Mouse (Mus musculus) forebrain, postnatal 0 days (tissue): ENCODE data around the gene Fntb. TPM values are rescaled to one million over a fixed set of nuclear protein-coding genes. Genes with fewer than 3 reads are reported as not detected.

Source experiments
- ATAC-seq: fragments of 200-750 bp; cut with Nextera tagmentation; 2 replicates; pipeline ENCODE4 v1.8.0; 2017; ENCODE audit warnings: mild to moderate bottlenecking, moderate library complexity
- DNase-seq: peaks from one replicate; pipeline ENCODE4 v3.0.0-alpha.2; 2015
- H3K27ac ChIP-seq: fragments of 300-500 bp; sonication (generic); 2 replicates; pipeline ENCODE4 v1.5.1; 2014; ENCODE audit warnings: low read depth, mild to moderate bottlenecking, antibody characterized with exemption, low read length, moderate library complexity, mixed read lengths
- H3K27me3 ChIP-seq: fragments of 300-500 bp; sonication (generic); 2 replicates; pipeline ENCODE4 v1.6.1; 2014; ENCODE audit warnings: mild to moderate bottlenecking, low read length, mixed read lengths; ENCODE audit not compliant: insufficient read depth
- H3K36me3 ChIP-seq: fragments of 300-500 bp; sonication (generic); 2 replicates; pipeline ENCODE4 v1.6.1; 2014; ENCODE audit warnings: mild to moderate bottlenecking, moderate library complexity; ENCODE audit not compliant: insufficient read depth
- H3K4me1 ChIP-seq: fragments of 300-500 bp; sonication (generic); 2 replicates; pipeline ENCODE4 v1.6.1; 2014; ENCODE audit warnings: antibody characterized with exemption; ENCODE audit not compliant: insufficient read depth
- H3K4me2 ChIP-seq: fragments of 300-500 bp; sonication (generic); 2 replicates; pipeline ENCODE4 v1.6.1; 2014; ENCODE audit warnings: low read depth, mild to moderate bottlenecking, moderate library complexity
- H3K4me3 ChIP-seq: fragments of 300-500 bp; sonication (generic); 2 replicates; pipeline ENCODE4 v1.5.1; 2014; ENCODE audit warnings: low read depth, low read length, mixed read lengths
- H3K9ac ChIP-seq: fragments of 300-500 bp; sonication (generic); 2 replicates; pipeline ENCODE4 v1.6.1; 2014; ENCODE audit warnings: mild to moderate bottlenecking
- H3K9me3 ChIP-seq: fragments of 300-500 bp; sonication (generic); 2 replicates; pipeline ENCODE4 v1.6.1; 2016; ENCODE audit warnings: low read length
- CTCF ChIP-seq: sonication (generic); IDR thresholded peaks from 2 replicates; pipeline ENCODE4 v1.5.1; 2016; ENCODE audit warnings: antibody characterized with exemption, control low read depth, low read depth
- WGBS: fragments of 180-500 bp; shearing (Covaris S2); extraction: QIAGEN DNeasy Blood & Tissue Kit; methylation state at CpG from one replicate; pipeline ENCODE4 v1.1.7; 2014; 5-methylcytosine and 5-hydroxymethylcytosine counted together
- polyA plus RNA-seq: library from polyadenylated mRNA; unstranded; fragments of >200 nt; fragmentation: Nextera tagmentation; extraction: Ambion mirVana; gene quantifications from 2 replicates; pipeline ENCODE4 v1.2.1, GENCODE M21; 2015
- total RNA-seq: library from RNA; depleted of rRNA; stranded (reverse); fragments of >200 nt; gene quantifications from 2 replicates; pipeline ENCODE4 v1.2.3, GENCODE M21; 2014

Gene Fntb
- total and polyA plus RNA-seq, 2 experiments from 2014 or later, result 32.3 to 42.3 TPM

GRCm38 (mm10) chr12:76869561-76869960, 104.2 kb downstream of the Fntb start:
- Histone ChIP-seq H3K27ac (no peak overlapping the region), H3K4me2 (no peak overlapping the region), H3K4me3 (no peak overlapping the region), H3K4me1 (no peaks in the 10 kb centered on the region), H3K9ac (no peak overlapping the region), H3K36me3 (peaks cover 7% of the 10 kb centered on the region; the same call in 1 of the 2 replicates), H3K27me3 (no peaks in the 10 kb centered on the region), H3K9me3 (no peaks in the 10 kb centered on the region)
- WGBS, result 91% methylated on average over 7 of the region's 7 CpGs
- TF ChIP-seq CTCF, result no peak
- ATAC-seq (no peak), DNase-seq (no peak)

- H3K9ac ChIP-seq, result no peak overlapping the region
- 93% methylated on average over 7 of the region's 7 CpGs for WGBS
- no peak overlapping the region for H3K27ac ChIP-seq
- TF ChIP-seq CTCF, result no peak
- DNase-seq, result no peak
- H3K4me1 ChIP-seq, result no peaks in the 10 kb centered on the region
- no peak for ATAC-seq
- H3K4me2 ChIP-seq, result no peak overlapping the region
- no peaks in the 10 kb centered on the region for H3K9me3 ChIP-seq
- H3K27me3 ChIP-seq, result no peaks in the 10 kb centered on the region
- H3K4me3 ChIP-seq, result no peak overlapping the region
- peaks cover 8% of the 10 kb centered on the region; the same call in 1 of the 2 replicates for H3K36me3 ChIP-seq
These were observed 107.5 kb downstream of the Fntb start for GRCm38 (mm10) chr12:76872767-76873316.

- no peaks in the 10 kb centered on the region for H3K9me3 ChIP-seq
- no peak overlapping the region for H3K4me3 ChIP-seq
- H3K36me3 ChIP-seq, result peaks cover 8% of the 10 kb centered on the region; the same call in 1 of the 2 replicates
- no peak for TF ChIP-seq CTCF
- no peaks in the 10 kb centered on the region for H3K27me3 ChIP-seq
- ATAC-seq (no peak), DNase-seq (no peak)
- H3K4me1 ChIP-seq, result no peaks in the 10 kb centered on the region
- no peak overlapping the region for H3K27ac ChIP-seq
- H3K4me2 ChIP-seq, result no peak overlapping the region
- no peak overlapping the region for H3K9ac ChIP-seq
- WGBS, result 49% methylated on average over 9 of the region's 9 CpGs
These were observed 109.4 kb downstream of the Fntb start for GRCm38 (mm10) chr12:76874826-76875225.

GRCm38 (mm10) chr12:76879242-76879641, 113.9 kb downstream of the Fntb start:
- no peaks in the 10 kb centered on the region for H3K4me1 ChIP-seq
- TF ChIP-seq CTCF, result peak; percentile 67
- ATAC-seq (no peak), DNase-seq (peak; percentile 47)
- H3K4me3 ChIP-seq, result no peak overlapping the region
- H3K36me3 ChIP-seq, result 0 out of 2 replicates have a peak, but pooled peaks cover 4% of the 10 kb centered on the region
- no peak overlapping the region for H3K27ac ChIP-seq
- H3K9ac ChIP-seq, result no peak overlapping the region
- 11% methylated on average over 5 of the region's 5 CpGs for WGBS
- no peaks in the 10 kb centered on the region for H3K9me3 ChIP-seq
- no peak overlapping the region for H3K4me2 ChIP-seq
- H3K27me3 ChIP-seq, result no peaks in the 10 kb centered on the region

DNA sequence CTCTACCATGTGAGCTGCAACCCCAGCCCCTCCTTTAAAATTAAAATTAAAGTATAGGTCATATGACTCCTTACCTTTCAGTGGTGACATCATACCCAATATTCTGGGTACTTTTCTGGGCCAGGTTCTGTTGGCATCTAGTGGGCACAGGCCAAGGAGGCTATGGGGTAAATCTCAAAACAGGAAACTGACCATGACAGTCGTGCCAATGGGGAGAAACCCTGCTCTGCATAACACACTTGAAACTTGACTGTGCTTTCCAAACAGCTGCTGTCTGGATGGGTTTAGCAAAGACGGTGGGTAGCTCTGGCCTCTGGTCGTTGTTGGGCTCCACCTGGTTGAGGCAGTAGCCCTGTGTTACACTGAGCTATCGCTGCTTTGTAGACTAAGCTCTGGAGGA, 114.7 kb downstream of the Fntb start:
- no peaks in the 10 kb centered on the region for H3K27me3 ChIP-seq
- H3K9ac ChIP-seq, result no peak overlapping the region
- H3K4me2 ChIP-seq, result no peak overlapping the region
- no peak overlapping the region for H3K4me3 ChIP-seq
- TF ChIP-seq CTCF, result no peak
- no peaks in the 10 kb centered on the region for H3K4me1 ChIP-seq
- H3K36me3 ChIP-seq, result no peaks in the 10 kb centered on the region
- no peak for ATAC-seq
- DNase-seq, result no peak
- no peak overlapping the region for H3K27ac ChIP-seq
- 90% methylated on average over 4 of the region's 4 CpGs for WGBS
- H3K9me3 ChIP-seq, result no peaks in the 10 kb centered on the region

- H3K4me2 ChIP-seq, result no peak overlapping the region
- no peak for DNase-seq
- ATAC-seq, result no peak
- H3K9ac ChIP-seq, result no peak overlapping the region
- no peak overlapping the region for H3K4me3 ChIP-seq
- WGBS, result 73% methylated on average over 9 of the region's 9 CpGs
- H3K27ac ChIP-seq, result no peak overlapping the region
- H3K9me3 ChIP-seq, result no peaks in the 10 kb centered on the region
- H3K4me1 ChIP-seq, result no peaks in the 10 kb centered on the region
- no peak for TF ChIP-seq CTCF
- no peaks in the 10 kb centered on the region for H3K27me3 ChIP-seq
- H3K36me3 ChIP-seq, result peaks cover 4% of the 10 kb centered on the region
These were observed 118.4 kb downstream of the Fntb start for GRCm38 (mm10) chr12:76883824-76884223.

GRCm38 (mm10) chr12:76885103-76885502, 119.7 kb downstream of the Fntb start:
- peaks cover 4% of the 10 kb centered on the region for H3K36me3 ChIP-seq
- no peak overlapping the region for H3K4me2 ChIP-seq
- ATAC-seq, result no peak
- WGBS, result 96% methylated on average over 4 of the region's 4 CpGs
- no peak for DNase-seq
- H3K9ac ChIP-seq, result no peak overlapping the region
- H3K27ac ChIP-seq, result no peak overlapping the region
- H3K4me1 ChIP-seq, result no peaks in the 10 kb centered on the region
- H3K4me3 ChIP-seq, result no peak overlapping the region
- H3K27me3 ChIP-seq, result no peaks in the 10 kb centered on the region
- H3K9me3 ChIP-seq, result no peaks in the 10 kb centered on the region
- TF ChIP-seq CTCF, result no peak
